Mouse (Mus musculus) CH12.LX (cell line): ENCODE measurements around the gene Sumo3.

ENCODE experiments used
- JUN ChIP-seq: IDR thresholded peaks from 2 replicates; pipeline ENCODE4 v1.6.1; 2011; ENCODE audit warnings: low read depth, mild to moderate bottlenecking, low read length, improper control_type of control experiment, moderate library complexity; ENCODE audit not compliant: insufficient read depth
- KAT2A ChIP-seq: IDR thresholded peaks from 2 replicates; pipeline ENCODE4 v1.6.1; 2012; ENCODE audit warnings: low read length, improper control_type of control experiment, inconsistent platforms; ENCODE audit not compliant: insufficient replicate concordance
- NELFE ChIP-seq: IDR thresholded peaks from 2 replicates; pipeline ENCODE4 v1.6.1; 2011; ENCODE audit warnings: low read depth, low read length, improper control_type of control experiment
- ZC3H11A ChIP-seq: IDR thresholded peaks from 2 replicates; pipeline ENCODE4 v1.6.1; 2012; ENCODE audit warnings: low read depth, mild to moderate bottlenecking, inconsistent platforms, low read length, improper control_type of control experiment

DNA sequence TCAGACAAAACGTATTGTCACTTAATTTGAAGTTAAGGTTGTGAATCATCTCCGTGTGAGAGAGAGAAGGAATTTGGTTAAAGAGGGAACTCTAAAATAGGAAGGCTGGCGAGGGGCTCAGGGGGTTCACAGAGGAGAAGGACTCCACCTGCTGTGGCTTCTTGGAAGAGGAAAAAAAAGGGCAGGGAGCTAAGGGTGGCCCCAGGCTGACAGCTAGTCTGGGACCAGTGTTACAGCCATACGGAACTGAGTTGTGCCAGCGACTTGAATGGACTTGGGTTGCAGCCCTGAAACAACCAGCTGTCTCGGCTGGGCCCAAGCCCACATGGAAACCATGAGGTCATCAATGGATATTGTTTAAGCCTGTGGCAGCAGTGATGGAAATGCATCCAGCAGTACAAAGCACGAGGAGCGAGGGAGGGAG, 17.2 kb downstream of the Sumo3 start:
- TF ChIP-seq ZC3H11A (no peak), JUN (peak; percentile 10; the same call in 1 of the 2 replicates), KAT2A (no peak), NELFE (no peak)
